Mouse (Mus musculus): Measurements from ENCODE around the gene Gm37240. TPM values are rescaled to one million over a fixed set of nuclear protein-coding genes. Genes with fewer than 3 reads are reported as not detected.

The Gm37240 gene
- total RNA-seq, 1 experiment, result 1.2 TPM

- Histone ChIP-seq H3K27ac (ENCODE audit: insufficient read depth, low read depth, low read length, poor library complexity, severe bottlenecking) (no peak overlapping the region), H3K36me3 (ENCODE audit: control insufficient read depth, insufficient read depth, low read length, poor library complexity, severe bottlenecking) (no peaks in the 10 kb centered on the region), H3K9ac (ENCODE audit: insufficient read depth, low read depth, low read length, poor library complexity, severe bottlenecking) (no peak overlapping the region), H3K4me3 (ENCODE audit: insufficient read depth in 1 of 2, low read depth in 1 of 2, low read length in 2 of 2, poor library complexity in 1 of 2, severe bottlenecking in 1 of 2) (no peak overlapping the region), H3K4me1 (ENCODE audit: control insufficient read depth in 2 of 2, insufficient read depth in 2 of 2, low read length in 2 of 2, poor library complexity in 1 of 2) (peaks cover 0 to 2% of the 10 kb centered on the region in 2 experiments; a peak in 1 of 4 replicates), H3K9me3 (ENCODE audit: control insufficient read depth, insufficient read depth, low read depth, low read length) (no peaks in the 10 kb centered on the region)
- in situ Hi-C loops (cut with MboI; ENCODE audit: low sequenced_read_pairs in 2 of 2, unreplicated experiment in 2 of 2), result no loop called here
- no peak for TF ChIP-seq ZNF384 (IDR thresholded peaks at IDR 0.05; ENCODE audit: low read depth, low read length)
- no peak for TF ChIP-seq HCFC1 (IDR thresholded peaks at IDR 0.05; ENCODE audit: borderline replicate concordance, insufficient read depth, low read length)
- TF ChIP-seq CHD2 (IDR thresholded peaks at IDR 0.05; ENCODE audit: low read depth, low read length), result no peak
- no peak for TF ChIP-seq MAFK (IDR thresholded peaks at IDR 0.05; ENCODE audit: insufficient read depth, low read depth, low read length)
- no peak for TF ChIP-seq ZC3H11A (IDR thresholded peaks at IDR 0.05; ENCODE audit: borderline replicate concordance, low read depth, low read length)
- no peak for DNase-seq (ENCODE audit: low read depth, low spot score)
These were observed 138.0 kb downstream of the Gm37240 start for GRCm38 (mm10) chr3:85749348-85749747.

- no peak overlapping the region for H3K4me3 ChIP-seq (ENCODE audit: insufficient read depth in 1 of 2, low read depth in 1 of 2, low read length in 2 of 2, poor library complexity in 1 of 2, severe bottlenecking in 1 of 2)
- in situ Hi-C loops (cut with MboI; ENCODE audit: low sequenced_read_pairs in 2 of 2, unreplicated experiment in 2 of 2), result no loop called here
- H3K36me3 ChIP-seq (ENCODE audit: control insufficient read depth, insufficient read depth, low read length, poor library complexity, severe bottlenecking), result no peaks in the 10 kb centered on the region
- no peak overlapping the region for H3K9ac ChIP-seq (ENCODE audit: insufficient read depth, low read depth, low read length, poor library complexity, severe bottlenecking)
- DNase-seq (ENCODE audit: low read depth, low spot score), result peak; percentile 26
- no peak overlapping the region for H3K27ac ChIP-seq (ENCODE audit: insufficient read depth, low read depth, low read length, poor library complexity, severe bottlenecking)
- TF ChIP-seq CHD2 (IDR thresholded peaks at IDR 0.05; ENCODE audit: low read depth, low read length) (no peak), ZNF384 (IDR thresholded peaks at IDR 0.05; ENCODE audit: low read depth, low read length) (no peak), ZC3H11A (IDR thresholded peaks at IDR 0.05; ENCODE audit: borderline replicate concordance, low read depth, low read length) (no peak), MAFK (IDR thresholded peaks at IDR 0.05; ENCODE audit: insufficient read depth, low read depth, low read length) (no peak), HCFC1 (IDR thresholded peaks at IDR 0.05; ENCODE audit: borderline replicate concordance, insufficient read depth, low read length) (no peak)
- H3K9me3 ChIP-seq (ENCODE audit: control insufficient read depth, insufficient read depth, low read depth, low read length), result no peaks in the 10 kb centered on the region
- peaks cover 0 to 2% of the 10 kb centered on the region in 2 experiments; a peak in 1 of 4 replicates for H3K4me1 ChIP-seq (ENCODE audit: control insufficient read depth in 2 of 2, insufficient read depth in 2 of 2, low read length in 2 of 2, poor library complexity in 1 of 2)
These were observed 138.5 kb downstream of the Gm37240 start for GRCm38 (mm10) chr3:85748863-85749262.

DNA sequence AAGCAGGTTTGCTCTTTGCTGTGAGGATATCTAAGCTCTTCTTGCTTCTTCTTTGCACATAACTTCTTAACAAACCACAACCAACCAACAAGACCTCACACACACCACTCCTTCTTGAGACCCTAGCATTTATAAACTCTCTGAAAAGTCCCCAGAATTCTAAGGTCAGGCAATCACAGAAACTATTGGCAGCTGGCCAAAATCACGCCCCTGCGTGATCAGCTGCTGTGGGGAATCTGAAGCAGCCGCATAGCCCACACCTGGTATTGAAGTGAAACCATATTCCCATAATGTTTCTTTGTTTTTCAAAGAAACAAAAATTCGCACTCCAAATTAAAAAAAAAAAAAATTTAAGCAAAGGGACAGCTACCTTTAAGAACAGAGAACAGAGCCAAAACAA, 141.2 kb downstream of the Gm37240 start:
- Histone ChIP-seq H3K9ac (ENCODE audit: insufficient read depth, low read depth, low read length, poor library complexity, severe bottlenecking) (no peak overlapping the region), H3K27ac (ENCODE audit: insufficient read depth, low read depth, low read length, poor library complexity, severe bottlenecking) (no peak overlapping the region), H3K36me3 (ENCODE audit: control insufficient read depth, insufficient read depth, low read length, poor library complexity, severe bottlenecking) (no peaks in the 10 kb centered on the region), H3K4me1 (ENCODE audit: control insufficient read depth in 2 of 2, insufficient read depth in 2 of 2, low read length in 2 of 2, poor library complexity in 1 of 2) (peaks cover 0 to 2% of the 10 kb centered on the region in 2 experiments; a peak in 1 of 4 replicates), H3K9me3 (ENCODE audit: control insufficient read depth, insufficient read depth, low read depth, low read length) (no peaks in the 10 kb centered on the region), H3K4me3 (ENCODE audit: insufficient read depth in 1 of 2, low read depth in 1 of 2, low read length in 2 of 2, poor library complexity in 1 of 2, severe bottlenecking in 1 of 2) (no peak overlapping the region)
- in situ Hi-C loops (cut with MboI; ENCODE audit: low sequenced_read_pairs in 2 of 2, unreplicated experiment in 2 of 2), result no loop called here
- no peak for DNase-seq (ENCODE audit: low read depth, low spot score)
- TF ChIP-seq HCFC1 (IDR thresholded peaks at IDR 0.05; ENCODE audit: borderline replicate concordance, insufficient read depth, low read length) (no peak), ZC3H11A (IDR thresholded peaks at IDR 0.05; ENCODE audit: borderline replicate concordance, low read depth, low read length) (no peak), CHD2 (IDR thresholded peaks at IDR 0.05; ENCODE audit: low read depth, low read length) (no peak), MAFK (IDR thresholded peaks at IDR 0.05; ENCODE audit: insufficient read depth, low read depth, low read length) (no peak), ZNF384 (IDR thresholded peaks at IDR 0.05; ENCODE audit: low read depth, low read length) (no peak)

GRCm38 (mm10) chr3:85741767-85742166, 145.6 kb downstream of the Gm37240 start:
- TF ChIP-seq HCFC1 (IDR thresholded peaks at IDR 0.05; ENCODE audit: borderline replicate concordance, insufficient read depth, low read length) (no peak), ZNF384 (IDR thresholded peaks at IDR 0.05; ENCODE audit: low read depth, low read length) (no peak), MAFK (IDR thresholded peaks at IDR 0.05; ENCODE audit: insufficient read depth, low read depth, low read length) (no peak), CHD2 (IDR thresholded peaks at IDR 0.05; ENCODE audit: low read depth, low read length) (no peak), ZC3H11A (IDR thresholded peaks at IDR 0.05; ENCODE audit: borderline replicate concordance, low read depth, low read length) (no peak)
- in situ Hi-C loops (cut with MboI; ENCODE audit: low sequenced_read_pairs in 2 of 2, unreplicated experiment in 2 of 2), result no loop called here
- DNase-seq (ENCODE audit: low read depth, low spot score), result no peak

GRCm38 (mm10) chr3:85738591-85738990, 148.7 kb downstream of the Gm37240 start:
- in situ Hi-C loops (cut with MboI; ENCODE audit: low sequenced_read_pairs in 2 of 2, unreplicated experiment in 2 of 2), result no loop called here
- Histone ChIP-seq H3K9ac (ENCODE audit: insufficient read depth, low read depth, low read length, poor library complexity, severe bottlenecking) (no peak overlapping the region), H3K9me3 (ENCODE audit: control insufficient read depth, insufficient read depth, low read depth, low read length) (no peaks in the 10 kb centered on the region), H3K27ac (ENCODE audit: insufficient read depth, low read depth, low read length, poor library complexity, severe bottlenecking) (no peak overlapping the region), H3K4me3 (ENCODE audit: insufficient read depth in 1 of 2, low read depth in 1 of 2, low read length in 2 of 2, poor library complexity in 1 of 2, severe bottlenecking in 1 of 2) (no peak overlapping the region), H3K4me1 (ENCODE audit: control insufficient read depth in 2 of 2, insufficient read depth in 2 of 2, low read length in 2 of 2, poor library complexity in 1 of 2) (no peaks in the 10 kb centered on the region), H3K36me3 (ENCODE audit: control insufficient read depth, insufficient read depth, low read length, poor library complexity, severe bottlenecking) (no peaks in the 10 kb centered on the region)
- TF ChIP-seq CHD2 (IDR thresholded peaks at IDR 0.05; ENCODE audit: low read depth, low read length), result no peak
- no peak for TF ChIP-seq ZC3H11A (IDR thresholded peaks at IDR 0.05; ENCODE audit: borderline replicate concordance, low read depth, low read length)
- no peak for TF ChIP-seq ZNF384 (IDR thresholded peaks at IDR 0.05; ENCODE audit: low read depth, low read length)
- TF ChIP-seq MAFK (IDR thresholded peaks at IDR 0.05; ENCODE audit: insufficient read depth, low read depth, low read length), result no peak
- TF ChIP-seq HCFC1 (IDR thresholded peaks at IDR 0.05; ENCODE audit: borderline replicate concordance, insufficient read depth, low read length), result no peak
- DNase-seq (ENCODE audit: low read depth, low spot score), result no peak

More at GRCm38 (mm10) chr3:85741767-85742166, 145.6 kb downstream of the Gm37240 start:
- H3K4me3 ChIP-seq (ENCODE audit: insufficient read depth in 1 of 2, low read depth in 1 of 2, low read length in 2 of 2, poor library complexity in 1 of 2, severe bottlenecking in 1 of 2), result no peak overlapping the region
- H3K36me3 ChIP-seq (ENCODE audit: control insufficient read depth, insufficient read depth, low read length, poor library complexity, severe bottlenecking), result no peaks in the 10 kb centered on the region
- H3K9me3 ChIP-seq (ENCODE audit: control insufficient read depth, insufficient read depth, low read depth, low read length), result no peaks in the 10 kb centered on the region
- no peak overlapping the region for H3K9ac ChIP-seq (ENCODE audit: insufficient read depth, low read depth, low read length, poor library complexity, severe bottlenecking)
- no peaks in the 10 kb centered on the region for H3K4me1 ChIP-seq (ENCODE audit: control insufficient read depth in 2 of 2, insufficient read depth in 2 of 2, low read length in 2 of 2, poor library complexity in 1 of 2)
- no peak overlapping the region for H3K27ac ChIP-seq (ENCODE audit: insufficient read depth, low read depth, low read length, poor library complexity, severe bottlenecking)

All from ES-E14 (cell line).